Mouse (Mus musculus) adrenal gland, postnatal 14 days (tissue): Measurements from ENCODE around the gene Pi16. TPM values are rescaled to one million over a fixed set of nuclear protein-coding genes. Genes with fewer than 3 reads are reported as not detected.

Source experiments
- DNase-seq: peaks from one replicate; pipeline ENCODE4 v3.0.0; 2021; ENCODE audit warnings: mixed read lengths
- total RNA-seq: library from RNA; stranded (reverse); gene quantifications from 2 replicates; pipeline ENCODE4 v1.2.3, GENCODE M21; 2021

Pi16 gene
- total RNA-seq, 1 experiment from 2014 or later, result 20.9 TPM

- DNase-seq, result no peak
These were observed 13.0 kb upstream of the Pi16 start for GRCm38 (mm10) chr17:29304376-29305057.

DNA sequence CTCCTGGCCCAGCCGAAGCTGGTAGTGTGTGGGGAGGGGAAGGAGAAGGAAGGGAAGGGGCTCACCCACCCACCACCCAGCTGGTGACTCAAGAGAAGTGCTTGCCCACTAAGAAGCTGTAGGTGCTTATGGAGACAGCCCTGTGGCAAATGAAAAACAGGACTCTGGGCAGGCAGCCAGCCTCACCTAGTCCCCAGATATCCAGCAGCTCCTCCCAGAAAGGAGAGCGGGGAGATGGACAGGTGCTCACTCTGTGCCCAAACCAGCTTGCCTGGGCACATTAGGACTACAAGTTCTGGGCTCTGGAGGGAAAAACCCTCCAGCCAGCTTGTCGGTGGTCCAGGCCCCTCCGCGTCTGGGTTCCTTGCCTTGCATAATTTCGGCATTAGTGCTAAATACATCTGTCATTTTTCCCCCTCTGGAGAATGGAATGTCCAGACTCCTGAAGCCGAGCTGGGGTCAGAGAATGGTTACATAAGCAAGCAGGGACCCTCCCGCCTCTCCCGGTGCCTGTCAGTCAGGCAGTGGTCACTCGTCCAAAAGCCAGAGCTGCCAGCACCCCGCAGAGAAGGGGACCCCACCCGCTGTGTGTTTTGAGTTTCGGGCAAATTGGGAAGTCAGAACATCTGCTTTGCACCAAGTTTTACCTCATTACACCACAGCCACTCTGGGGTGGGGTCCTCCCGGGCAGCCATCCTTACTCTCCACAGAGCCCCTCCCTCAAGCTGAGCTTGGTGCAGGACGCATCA lies 12.2 kb upstream of the Pi16 start:
- no peak for DNase-seq

DNA sequence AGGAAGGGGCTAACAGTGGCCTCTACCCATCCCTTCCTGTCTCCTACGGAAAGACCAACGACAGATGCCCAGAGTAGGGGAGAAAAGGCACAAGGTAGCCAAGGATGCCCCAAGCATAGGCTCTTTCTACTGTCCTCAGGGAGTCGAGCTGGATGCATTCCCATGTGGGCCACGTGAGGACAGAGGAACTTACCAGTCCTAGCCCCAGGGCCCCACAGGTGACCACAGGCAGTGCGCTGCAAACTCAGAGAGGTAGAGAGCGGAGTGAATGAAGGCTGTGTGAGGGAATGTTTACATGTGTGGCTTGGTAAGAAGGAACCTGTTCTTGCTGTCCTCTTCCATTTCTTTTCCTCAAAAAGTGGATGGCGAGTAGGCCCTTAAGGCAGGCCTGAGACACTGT lies 11.6 kb upstream of the Pi16 start:
- DNase-seq, result no peak

GRCm38 (mm10) chr17:29310056-29310623 lies 7.3 kb upstream of the Pi16 start:
- DNase-seq, result no peak

DNA sequence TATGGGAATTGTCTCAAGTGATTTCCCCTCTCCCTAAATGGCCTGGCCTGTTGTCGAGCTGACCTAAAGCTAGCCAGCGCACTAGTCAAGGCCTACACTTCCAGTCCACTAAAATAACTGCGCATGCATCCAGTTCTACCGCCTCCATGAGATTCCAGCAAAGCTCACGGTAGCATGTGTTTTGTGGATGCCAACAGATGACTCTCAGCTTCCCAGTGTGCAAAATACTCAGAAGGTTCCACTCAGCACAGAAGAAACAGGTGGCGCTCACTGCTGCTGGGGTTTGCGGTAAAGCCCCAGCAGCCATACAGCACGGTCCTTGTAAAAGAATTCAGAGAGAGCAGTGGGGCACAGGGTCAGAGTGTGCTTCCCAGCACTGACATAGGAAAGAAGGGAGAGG lies 5.9 kb upstream of the Pi16 start:
- DNase-seq, result no peak

GRCm38 (mm10) chr17:29312082-29312481 lies 5.4 kb upstream of the Pi16 start:
- DNase-seq, result no peak

- no peak for DNase-seq
These were observed 4.2 kb upstream of the Pi16 start for GRCm38 (mm10) chr17:29313300-29313699.

GRCm38 (mm10) chr17:29315672-29316465 lies 1.6 kb upstream of the Pi16 start:
- DNase-seq, result no peak

GRCm38 (mm10) chr17:29316891-29317290 lies 589 bp upstream of the Pi16 start:
- no peak for DNase-seq

- DNase-seq, result no peak
These were observed 1.3 kb downstream of the Pi16 start for GRCm38 (mm10) chr17:29318731-29319250.

GRCm38 (mm10) chr17:29319476-29319875 lies 2.0 kb downstream of the Pi16 start:
- DNase-seq, result no peak

DNA sequence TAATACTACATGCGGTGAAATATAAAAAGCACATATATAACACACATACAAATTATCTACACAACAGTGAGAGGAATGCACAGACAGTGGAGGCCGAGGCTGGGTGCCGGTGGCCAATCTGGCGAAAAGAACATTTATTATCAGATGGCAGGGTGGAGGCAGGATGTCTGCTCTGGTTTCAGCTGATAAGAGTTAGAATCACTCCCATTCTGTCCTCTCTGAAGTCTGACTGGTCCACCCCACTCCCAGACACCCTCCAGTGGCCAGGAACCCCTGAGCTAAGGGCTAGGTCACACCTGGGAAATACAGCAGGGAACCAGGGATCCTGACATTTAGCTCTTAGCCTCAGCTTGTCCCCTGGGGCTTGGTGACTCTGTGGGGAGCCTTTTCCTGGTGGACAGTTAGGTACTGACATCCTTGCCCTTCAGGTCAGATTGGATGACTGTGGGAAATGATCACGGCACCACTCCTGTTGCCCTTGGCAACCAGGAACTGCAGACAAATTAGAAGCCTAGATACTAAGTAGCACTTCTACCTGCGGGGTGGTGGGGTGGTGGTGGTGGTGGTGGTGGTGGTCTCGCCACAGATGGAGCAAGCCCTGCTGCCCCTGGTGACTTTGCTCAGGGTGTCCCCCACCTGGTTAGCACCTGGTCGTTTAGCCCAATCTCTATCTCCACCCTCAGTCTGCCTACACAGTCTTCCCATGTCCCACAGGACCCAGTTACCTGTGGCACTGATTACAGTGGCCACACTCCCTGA lies 2.6 kb downstream of the Pi16 start:
- DNase-seq, result no peak

- DNase-seq, result no peak
These were observed 4.5 kb downstream of the Pi16 start for GRCm38 (mm10) chr17:29321765-29322602.

- no peak for DNase-seq
These were observed 5.1 kb downstream of the Pi16 start for GRCm38 (mm10) chr17:29322603-29322962.

DNA sequence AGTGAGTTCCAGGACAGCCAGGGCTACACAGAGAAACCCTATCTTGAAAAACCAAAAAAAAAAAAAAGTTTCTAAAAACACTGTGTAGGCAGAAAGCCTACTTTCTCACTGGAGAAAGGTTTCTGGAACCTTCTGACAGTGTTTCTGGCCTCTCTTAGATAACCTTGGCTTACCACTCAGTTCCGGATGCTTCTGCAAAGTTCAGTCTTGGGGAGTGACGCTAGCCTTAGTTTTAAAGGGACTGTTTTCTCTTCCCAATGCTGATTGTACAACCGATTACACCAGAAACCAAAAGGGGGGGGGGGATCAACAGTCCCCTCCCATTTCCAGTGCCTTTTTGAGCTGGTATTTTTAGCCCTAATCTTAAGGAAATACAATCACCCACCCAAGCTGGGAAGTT lies 6.1 kb downstream of the Pi16 start:
- no peak for DNase-seq

GRCm38 (mm10) chr17:29325831-29326230 lies 8.4 kb downstream of the Pi16 start:
- peak; percentile 3 for DNase-seq

DNA sequence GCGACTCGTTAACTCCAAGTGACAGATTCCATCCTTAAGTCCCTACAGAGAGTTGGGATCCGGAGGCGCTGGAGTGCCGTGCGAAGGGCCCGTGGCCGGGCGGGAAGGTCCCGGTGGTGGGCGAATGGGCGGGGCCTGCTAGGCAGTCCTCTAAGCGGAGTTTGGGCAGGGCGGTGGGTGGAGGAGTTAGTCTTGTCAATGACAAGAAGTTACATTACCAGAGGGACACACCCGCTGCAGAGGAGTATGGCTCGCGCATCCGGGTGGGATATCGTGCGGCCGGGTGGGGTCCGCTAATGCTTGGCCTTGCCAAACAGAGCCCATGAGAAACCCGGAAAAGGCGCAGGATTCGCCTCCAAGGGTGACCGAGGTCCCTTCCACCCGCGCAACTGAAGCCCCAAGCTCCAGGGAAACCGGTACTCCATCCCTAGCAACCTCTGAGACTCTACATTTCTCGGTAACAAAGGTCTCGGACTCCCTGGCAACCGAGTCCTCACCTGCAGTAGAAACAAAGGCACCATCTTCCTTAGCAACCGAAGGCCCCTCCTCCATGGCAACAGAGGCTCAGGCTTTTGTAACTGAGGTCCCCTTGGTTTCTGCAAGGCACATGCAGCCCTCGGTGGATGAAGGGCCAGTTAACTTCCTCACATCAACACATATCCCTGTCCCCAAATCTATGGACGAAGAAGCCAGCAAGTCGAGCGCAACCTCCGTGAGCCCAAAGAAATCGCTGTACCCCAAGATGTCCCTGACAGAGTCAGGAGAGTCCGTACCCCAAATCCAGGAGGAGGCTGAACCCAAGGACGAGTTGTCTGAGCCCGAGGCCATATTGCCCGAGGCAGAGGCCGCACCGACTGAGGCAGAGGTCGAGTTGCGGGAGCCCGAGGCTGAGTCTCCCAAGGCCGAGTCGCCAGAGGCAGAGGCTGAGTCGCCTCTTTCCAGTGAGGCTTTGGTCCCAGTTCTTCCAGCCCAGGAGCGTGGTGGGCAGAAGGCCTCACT lies 9.3 kb downstream of the Pi16 start:
- DNase-seq, result no peak

DNA sequence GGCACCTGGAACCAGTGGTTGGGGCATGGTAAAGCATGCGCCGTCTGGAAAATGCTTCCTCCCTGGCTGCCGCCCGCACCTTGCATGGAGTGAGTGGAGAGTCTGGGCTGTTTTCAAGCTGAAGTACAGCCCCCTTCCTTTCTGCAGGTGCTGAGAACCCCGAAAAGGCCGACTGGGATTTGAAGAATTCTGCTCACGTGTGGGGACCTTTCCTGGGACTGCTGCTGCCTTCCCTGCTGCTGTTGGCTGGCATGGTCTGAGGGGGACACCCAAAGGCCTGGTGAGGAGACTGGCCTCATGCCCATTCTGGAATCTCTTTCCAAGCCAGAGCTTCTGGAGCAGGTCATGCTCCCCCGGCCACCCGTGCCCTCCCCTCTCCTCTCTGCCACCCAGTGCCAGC lies 10.2 kb downstream of the Pi16 start:
- no peak for DNase-seq

GRCm38 (mm10) chr17:29330221-29330620 lies 12.7 kb downstream of the Pi16 start:
- DNase-seq, result no peak
